Mouse (Mus musculus) spleen, adult 12 weeks (tissue): Measurements from ENCODE around the gene Vwa7.
A peak's percentile ranks its signal among the peaks of the same experiment; 100 is the strongest.
"Not testable (repeated sequence)": the region's sequence is repeated elsewhere in the genome, so short reads cannot be mapped to it uniquely, and the experiment has no call there.

Source experiments
- DNase-seq: peaks from one replicate; pipeline ENCODE4 v3.0.0; 2022; ENCODE audit warnings: low spot score

Vwa7 gene

GRCm38 (mm10) chr17:35016376-35016775 is at the start of gene Vwa7:
TSS of gene Vwa7 (plus strand) at chr17:35016579.
- DNase-seq = no peak

DNA sequence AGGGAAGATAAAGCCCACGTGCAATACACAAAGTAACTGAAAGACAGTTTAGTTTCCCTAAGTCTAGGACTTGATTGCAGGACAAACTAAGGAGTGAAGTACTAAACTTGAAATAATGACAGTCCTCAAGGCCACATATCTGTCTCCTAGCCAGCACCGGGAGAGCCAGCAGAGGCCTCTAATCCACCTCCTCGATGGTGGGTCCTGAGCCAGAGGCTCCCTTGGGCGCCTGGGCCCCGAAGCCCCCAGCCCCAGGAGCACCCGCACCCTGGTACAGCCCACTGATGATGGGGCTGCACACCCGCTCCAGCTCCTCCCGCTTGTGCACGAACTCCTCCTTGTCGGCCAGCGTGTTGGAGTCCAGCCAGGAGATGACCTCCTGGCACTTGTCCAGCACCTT is 46.6 kb upstream of the Vwa7 start, which contains the start of gene Gm20481:
Gene Gm20481 (plus strand): TSS at position 91 of the 400 bp plus-strand sequence.
- DNase-seq = not testable (repeated sequence)

GRCm38 (mm10) chr17:34970850-34971249 is 45.5 kb upstream of the Vwa7 start:
- not testable (repeated sequence) for DNase-seq

GRCm38 (mm10) chr17:34971694-34972068 is 44.7 kb upstream of the Vwa7 start:
- DNase-seq = not testable (repeated sequence)

- DNase-seq = peak; percentile 72
These were observed 44.2 kb upstream of the Vwa7 start, which contains the start of the genes Hspa1a and Hspa1l for GRCm38 (mm10) chr17:34972069-34972749. TSS of gene Hspa1a (minus strand) at chr17:34972156. TSS of gene Hspa1l (plus strand) at chr17:34972703.

DNA sequence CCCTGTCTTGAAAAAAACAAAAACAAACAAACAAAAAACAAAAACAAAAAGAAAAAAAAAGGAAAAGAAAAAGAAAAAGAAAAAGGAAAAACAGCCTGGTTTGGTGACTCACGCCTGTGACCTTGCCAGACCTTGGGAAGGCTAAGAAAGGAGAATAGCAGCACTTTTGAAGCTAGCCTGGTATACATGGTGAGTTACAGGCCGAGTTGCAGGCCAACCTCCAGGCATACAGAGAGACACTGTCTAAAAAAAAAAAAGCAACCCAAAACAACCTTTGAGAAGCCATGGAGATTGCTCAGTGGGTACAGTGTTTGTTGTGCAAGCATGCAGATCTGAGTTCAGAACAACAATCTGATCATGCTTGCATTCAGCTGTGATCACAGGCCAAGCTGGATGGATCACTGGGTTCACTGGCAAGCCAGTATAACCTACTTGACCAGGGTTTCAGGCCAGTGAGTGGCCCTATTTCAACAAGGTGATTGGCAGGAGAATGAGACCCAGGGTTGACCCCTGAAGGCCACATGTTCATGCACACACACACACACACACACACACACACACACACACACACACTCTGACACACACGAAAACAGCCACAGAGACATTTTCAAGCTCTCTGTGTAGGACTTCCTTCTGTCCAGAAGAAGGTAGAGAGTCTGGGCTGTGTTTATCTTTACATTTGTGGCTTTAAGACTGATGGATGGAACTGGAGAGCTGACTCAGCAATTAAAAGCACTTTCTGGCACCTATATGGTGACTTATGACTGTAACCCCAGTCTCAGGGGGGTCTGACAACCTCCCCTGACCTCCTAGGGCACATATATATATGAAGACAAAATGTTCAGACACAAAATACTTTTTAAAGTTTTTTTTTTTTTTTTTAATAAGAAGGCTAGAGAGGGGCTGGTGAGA is 40.5 kb upstream of the Vwa7 start:
- no peak for DNase-seq

DNA sequence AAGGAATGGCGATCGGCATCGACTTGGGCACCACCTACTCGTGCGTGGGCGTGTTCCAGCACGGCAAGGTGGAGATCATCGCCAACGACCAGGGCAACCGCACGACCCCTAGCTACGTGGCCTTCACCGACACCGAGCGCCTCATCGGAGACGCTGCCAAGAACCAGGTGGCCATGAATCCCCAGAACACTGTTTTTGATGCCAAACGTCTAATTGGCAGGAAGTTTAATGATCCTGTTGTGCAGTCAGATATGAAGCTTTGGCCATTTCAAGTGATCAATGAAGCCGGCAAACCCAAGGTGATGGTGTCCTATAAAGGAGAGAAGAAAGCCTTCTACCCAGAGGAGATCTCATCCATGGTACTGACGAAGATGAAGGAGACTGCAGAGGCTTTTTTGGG is 39.4 kb upstream of the Vwa7 start:
- DNase-seq = no peak

DNA sequence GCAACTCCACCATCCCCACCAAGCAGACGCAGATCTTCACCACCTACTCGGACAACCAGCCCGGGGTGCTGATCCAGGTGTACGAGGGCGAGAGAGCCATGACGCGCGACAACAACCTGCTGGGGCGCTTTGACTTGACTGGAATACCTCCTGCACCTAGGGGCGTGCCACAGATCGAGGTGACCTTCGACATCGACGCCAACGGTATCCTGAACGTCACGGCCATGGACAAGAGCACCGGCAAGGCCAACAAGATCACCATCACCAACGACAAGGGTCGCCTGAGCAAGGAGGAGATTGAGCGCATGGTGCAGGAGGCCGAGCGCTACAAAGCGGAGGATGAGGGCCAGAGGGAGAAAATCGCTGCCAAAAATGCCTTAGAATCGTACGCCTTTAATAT is 38.1 kb upstream of the Vwa7 start:
- DNase-seq = no peak

DNA sequence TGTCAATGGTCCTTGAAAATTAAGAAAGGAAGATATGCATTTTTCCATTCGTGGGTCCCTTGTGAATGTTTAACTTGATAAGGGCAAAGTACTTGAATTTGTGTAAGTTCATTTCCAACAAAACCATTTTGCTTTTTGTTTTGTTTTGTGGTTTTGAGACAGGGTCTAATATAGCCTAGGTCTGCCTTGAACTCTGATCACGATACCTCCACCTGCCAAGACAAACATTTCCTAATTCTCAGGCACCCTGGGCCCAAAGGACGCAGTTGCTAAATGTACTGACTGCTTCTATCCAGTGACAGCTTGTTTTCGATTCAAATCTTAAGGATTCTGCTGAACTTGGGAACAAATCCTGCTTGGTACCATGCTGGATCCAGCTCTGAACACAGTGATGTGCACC is 36.7 kb upstream of the Vwa7 start:
- no peak for DNase-seq

- no peak for DNase-seq
These were observed 35.7 kb upstream of the Vwa7 start for GRCm38 (mm10) chr17:34980655-34981054.

GRCm38 (mm10) chr17:34981690-34982180 is 34.6 kb upstream of the Vwa7 start, which contains the start of gene Lsm2:
TSS of gene Lsm2 (plus strand) at chr17:34981862.
- DNase-seq = peak; percentile 90

DNA sequence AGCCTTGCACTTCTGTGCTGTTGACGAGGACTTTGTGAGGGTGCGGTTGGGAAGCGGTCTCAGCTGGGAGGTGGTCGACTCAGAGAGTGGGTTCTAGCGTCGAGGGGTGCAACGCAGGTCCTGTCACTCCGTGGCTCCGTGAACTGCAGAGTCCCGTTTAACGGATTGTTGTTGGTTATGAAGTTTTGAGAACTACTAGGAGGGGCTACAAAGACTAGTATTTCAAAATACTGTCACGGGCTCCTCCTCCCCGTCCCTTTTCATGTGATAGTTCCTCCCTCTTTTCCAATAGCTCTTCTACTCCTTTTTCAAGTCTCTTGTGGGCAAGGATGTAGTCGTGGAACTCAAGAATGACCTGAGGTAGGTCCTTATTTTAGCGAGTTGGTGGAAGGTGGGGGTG is 34.1 kb upstream of the Vwa7 start:
- no peak for DNase-seq

DNA sequence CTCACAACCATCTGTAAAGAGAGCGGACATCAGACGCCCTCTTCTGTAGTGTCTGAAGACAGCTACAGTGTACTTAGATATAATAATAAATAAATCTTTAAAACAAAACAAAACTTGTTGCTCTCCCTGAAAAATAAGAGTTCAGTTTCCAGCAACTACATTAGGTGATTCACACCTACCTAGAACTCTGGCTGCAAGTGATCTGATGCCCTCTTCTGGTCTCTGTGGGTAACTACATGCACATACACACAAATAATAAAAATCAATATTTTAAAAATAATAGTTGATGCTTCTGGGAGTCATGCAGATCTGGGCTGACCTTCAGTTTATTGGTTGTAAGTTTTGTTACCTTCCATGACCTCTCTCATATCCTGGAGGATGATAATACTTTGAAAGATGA is 32.2 kb upstream of the Vwa7 start:
- no peak for DNase-seq

GRCm38 (mm10) chr17:34994751-34995150 is 21.6 kb upstream of the Vwa7 start:
- no peak for DNase-seq

DNA sequence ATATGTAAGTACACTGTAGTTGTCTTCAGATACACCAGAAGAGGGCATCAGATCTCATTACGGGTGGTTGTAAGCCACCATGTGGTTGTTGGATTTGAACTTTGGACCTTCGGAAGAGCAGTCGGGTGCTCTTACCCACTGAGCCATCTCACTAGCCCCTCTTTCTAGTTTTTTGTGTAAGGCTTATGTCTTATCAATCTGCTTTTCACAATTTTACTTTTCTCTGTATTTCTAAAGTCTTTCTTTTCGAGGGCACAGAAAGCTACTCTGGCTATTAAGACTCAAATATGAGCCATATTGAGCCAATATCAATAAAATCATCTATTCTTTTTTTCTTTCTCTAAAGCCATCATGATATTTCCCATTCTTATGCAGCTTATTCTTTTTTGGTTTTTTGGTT is 21.2 kb upstream of the Vwa7 start:
- not testable (repeated sequence) for DNase-seq

- DNase-seq = not testable (repeated sequence)
These were observed 20.5 kb upstream of the Vwa7 start for GRCm38 (mm10) chr17:34995927-34996326.

GRCm38 (mm10) chr17:34996411-34997141 is 19.8 kb upstream of the Vwa7 start:
- no peak for DNase-seq

GRCm38 (mm10) chr17:34997142-34997483 is 19.3 kb upstream of the Vwa7 start:
- DNase-seq = no peak

DNA sequence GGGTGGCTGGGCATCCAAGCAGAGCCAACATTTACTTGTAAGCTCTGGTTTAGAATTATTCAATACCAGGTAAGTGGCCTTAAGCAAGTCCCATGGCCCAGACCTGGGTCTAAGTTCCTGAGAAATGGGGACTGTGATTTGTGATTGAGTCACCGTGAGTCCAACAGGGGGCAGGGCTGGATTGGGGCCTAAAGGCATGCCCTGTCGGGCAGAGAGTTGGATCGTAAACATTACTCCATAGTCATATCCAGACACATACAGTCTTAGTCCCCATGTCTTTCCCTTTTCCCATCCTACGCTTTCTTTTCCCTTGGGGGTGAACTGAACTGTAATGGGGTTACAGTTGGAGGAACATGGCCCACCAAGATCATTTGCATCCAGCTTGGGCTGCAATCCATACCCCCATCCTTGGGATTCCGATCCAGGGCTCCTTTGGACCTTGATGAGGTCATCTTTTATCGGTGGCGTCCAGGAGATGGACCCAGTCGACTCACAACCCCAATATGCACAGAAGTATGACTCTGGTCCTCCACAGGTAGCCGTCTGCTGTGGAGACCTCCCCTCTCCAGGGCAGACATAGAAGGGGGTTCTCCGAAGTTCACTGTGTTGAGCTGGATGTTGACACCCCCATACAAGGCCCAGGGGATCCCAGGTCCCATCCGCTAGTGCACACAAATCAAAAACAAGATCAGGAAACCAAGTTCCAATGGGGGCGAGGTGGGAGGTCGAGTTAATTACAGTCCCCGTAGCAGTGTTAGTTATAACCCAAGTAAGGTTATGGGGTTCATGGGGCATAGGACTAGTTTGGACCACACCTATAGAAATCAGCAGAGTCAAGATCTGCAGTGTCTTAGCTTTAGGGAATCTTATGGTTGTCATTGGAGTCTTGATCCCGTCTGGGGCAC is 17.6 kb upstream of the Vwa7 start:
- no peak for DNase-seq

GRCm38 (mm10) chr17:34999871-35000716 is 16.3 kb upstream of the Vwa7 start:
- peak; percentile 74 for DNase-seq
